Mouse (Mus musculus) granulocyte monocyte progenitor cell, adult 5-6 weeks (primary cell): Measurements from ENCODE around the gene Foxn4. TPM values are rescaled to one million over a fixed set of nuclear protein-coding genes. Genes with fewer than 3 reads are reported as not detected.
A peak's percentile ranks its signal among the peaks of the same experiment; 100 is the strongest.

Experiments
- ATAC-seq: replicated peaks from 2 replicates; pipeline ENCODE4 v1.8.0; 2016; ENCODE audit warnings: mild to moderate bottlenecking, moderate TSS enrichment, inconsistent platforms; ENCODE audit not compliant: poor library complexity, severe bottlenecking
- total RNA-seq, 2 experiments: library from RNA; stranded (forward) in 1 of 2; stranded (reverse) in 1 of 2; fragments of 200-712, 200-1000 nt in 1 of 2; fragments of >200 nt in 1 of 2; fragmentation: Nextera tagmentation in 1 of 2; gene quantifications; 2 replicates each; pipeline ENCODE4 v1.2.3; 2014 to 2017

Gene Foxn4
- not detected in 2 replicates for total RNA-seq (2014; fragmentation: Nextera tagmentation)
- not detected in 2 replicates for total RNA-seq (2017)

- ATAC-seq = no peak
Observed at GRCm38 (mm10) chr5:114273693-114274402, at the start of gene Foxn4. Foxn4 (minus strand) TSS chr5:114273807.

DNA sequence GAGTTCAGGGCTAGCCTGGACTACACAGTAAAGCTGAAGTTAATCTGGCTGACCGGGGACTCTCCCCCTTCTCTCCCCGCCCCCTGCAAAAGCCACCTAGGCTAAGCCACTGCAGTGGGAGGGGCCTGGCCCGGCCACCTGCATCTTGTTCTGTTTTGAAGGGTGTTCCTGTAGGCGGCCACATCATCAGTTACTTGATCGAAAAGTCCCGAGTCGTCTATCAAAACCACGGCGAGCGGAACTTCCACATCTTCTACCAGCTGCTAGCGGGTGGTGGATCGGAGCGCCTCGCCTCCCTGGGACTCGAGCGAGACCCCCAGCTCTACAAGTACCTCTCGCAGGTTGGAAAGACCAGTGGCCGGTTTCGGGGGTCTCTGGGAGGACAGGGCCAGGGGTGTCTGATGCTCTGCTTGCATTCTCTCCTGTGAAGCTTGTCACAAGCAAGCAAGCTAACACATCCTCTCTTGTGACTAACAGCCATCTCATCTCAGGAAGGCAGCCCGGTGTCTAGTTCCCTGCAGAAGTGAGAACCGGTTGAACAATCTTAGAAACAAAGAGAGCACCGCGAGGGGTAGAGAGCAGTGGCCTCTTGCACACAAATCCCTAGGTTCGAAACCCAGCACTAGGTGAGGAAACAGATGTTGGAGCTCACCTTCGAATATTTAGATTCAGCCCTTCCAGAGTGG lies 49.6 kb upstream of the Foxn4 start:
- ATAC-seq = peak; percentile 54

DNA sequence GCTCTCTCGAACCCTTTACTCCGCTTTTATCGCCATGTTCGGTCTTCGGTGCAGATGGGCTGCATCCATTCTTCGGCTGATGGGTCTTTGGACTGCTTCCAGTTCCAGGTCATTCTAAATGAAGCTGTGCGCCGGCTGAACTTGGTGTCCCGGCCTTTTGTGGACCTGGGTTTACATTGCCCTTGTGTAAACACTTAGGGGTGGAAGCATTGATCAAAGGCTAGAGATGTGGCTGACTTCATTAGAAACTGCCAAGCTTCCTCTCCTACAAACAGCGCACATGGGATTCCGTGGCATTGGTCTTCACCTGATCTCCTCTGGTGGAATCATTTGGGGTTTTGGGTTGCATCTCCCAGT lies 36.1 kb upstream of the Foxn4 start:
- no peak for ATAC-seq

GRCm38 (mm10) chr5:114308765-114309679 lies 35.4 kb upstream of the Foxn4 start:
- ATAC-seq = peak; percentile 37; the same call in 1 of the 2 replicates

DNA sequence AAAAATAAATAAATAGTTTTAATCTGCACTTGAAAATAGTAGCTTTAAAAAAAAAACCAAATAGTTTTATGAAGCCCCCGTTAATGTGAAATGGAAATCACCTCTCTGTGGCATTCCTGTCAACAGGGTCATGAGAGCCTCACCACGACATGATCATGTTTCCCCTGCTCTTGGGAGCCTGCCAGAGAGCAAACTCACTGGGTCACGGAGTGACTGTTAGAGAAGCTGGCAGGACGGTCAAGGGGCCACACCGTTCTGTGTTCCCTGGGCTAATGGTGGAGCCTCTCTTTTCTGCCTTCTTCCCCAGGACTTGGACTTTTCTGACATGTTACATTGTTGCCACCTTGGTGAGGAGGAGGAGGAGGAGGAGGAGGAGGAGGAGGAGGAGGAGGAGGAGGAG lies 32.9 kb upstream of the Foxn4 start:
- no peak for ATAC-seq

DNA sequence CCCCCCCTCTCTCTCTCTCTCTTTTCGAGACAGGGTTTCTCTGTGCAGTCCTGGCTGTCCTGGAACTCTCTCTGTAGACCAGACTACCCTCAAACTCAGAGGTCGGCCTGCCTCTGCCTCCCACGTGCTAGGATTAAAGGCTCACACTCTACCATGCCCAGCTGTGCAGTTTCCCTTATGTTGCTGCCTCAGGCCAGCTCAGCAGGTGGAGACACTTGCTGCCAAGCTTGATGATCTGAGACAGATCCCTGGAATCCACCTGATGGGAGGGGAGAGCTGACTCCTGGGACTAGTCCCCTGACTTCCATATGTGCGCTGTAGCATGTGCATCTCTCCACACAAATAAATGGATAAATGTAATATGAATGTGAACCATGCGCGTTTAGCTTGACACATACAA lies 29.6 kb upstream of the Foxn4 start:
- no peak for ATAC-seq

GRCm38 (mm10) chr5:114299883-114300610 lies 26.4 kb upstream of the Foxn4 start:
- ATAC-seq = no peak

DNA sequence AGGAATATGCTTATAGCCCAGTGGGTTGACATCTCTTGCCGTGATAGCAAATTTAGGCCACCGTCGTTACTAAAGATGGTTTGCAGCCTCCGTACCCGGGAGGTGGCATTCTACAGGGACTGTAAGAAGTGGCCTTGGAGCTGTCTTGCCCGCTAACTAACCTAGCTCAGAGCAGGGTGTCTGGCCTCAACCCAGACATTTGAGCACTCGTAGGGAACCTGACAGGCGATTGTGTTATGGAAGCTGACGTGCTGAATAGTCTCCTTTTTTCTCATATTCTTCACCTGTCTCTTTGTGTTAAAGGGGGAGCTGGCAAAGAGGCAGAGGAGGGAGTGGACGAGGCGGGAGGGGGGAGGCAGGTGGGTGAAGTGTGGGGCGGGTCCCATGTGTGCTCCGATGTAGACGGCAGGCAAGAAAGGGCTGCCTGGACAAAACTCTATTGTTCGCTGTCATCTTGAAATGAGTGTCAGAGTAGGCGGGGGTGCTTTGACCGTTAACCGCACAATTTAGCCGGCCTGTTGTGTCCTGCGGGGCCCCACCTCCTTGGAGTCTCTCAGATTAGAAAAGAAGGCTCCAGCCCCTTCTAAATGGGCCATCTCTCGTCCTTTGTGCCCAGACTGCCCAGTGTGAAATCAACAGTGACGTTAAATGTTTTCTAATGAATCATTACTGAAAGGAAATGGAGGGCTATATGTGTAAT lies 25.7 kb upstream of the Foxn4 start:
- ATAC-seq = no peak

- ATAC-seq = no peak
Observed at GRCm38 (mm10) chr5:114298212-114298894, 24.7 kb upstream of the Foxn4 start.

- 0 out of 2 replicates have a peak, but pooled peaks have one; percentile 20 for ATAC-seq
Observed at GRCm38 (mm10) chr5:114296693-114297631, 23.4 kb upstream of the Foxn4 start.

DNA sequence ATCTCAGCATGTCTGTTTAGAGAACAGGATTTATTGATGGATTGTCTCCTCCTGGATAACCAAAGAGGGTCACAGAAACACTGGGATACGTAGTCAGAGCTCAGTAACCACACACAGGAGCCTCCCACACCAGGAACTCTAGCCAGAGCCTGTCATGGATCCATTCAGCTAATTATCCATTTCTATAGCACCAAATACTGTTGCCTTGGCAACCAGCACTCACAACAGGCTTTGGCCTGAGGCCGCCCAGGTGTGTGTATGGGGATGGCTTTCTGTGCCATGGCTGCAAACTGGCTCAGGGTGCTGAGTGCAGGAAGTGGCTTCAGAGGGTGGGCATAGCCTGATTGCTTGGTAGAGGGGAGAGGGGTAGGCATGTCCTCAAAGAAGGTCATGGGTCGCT lies 16.4 kb upstream of the Foxn4 start:
- no peak for ATAC-seq

DNA sequence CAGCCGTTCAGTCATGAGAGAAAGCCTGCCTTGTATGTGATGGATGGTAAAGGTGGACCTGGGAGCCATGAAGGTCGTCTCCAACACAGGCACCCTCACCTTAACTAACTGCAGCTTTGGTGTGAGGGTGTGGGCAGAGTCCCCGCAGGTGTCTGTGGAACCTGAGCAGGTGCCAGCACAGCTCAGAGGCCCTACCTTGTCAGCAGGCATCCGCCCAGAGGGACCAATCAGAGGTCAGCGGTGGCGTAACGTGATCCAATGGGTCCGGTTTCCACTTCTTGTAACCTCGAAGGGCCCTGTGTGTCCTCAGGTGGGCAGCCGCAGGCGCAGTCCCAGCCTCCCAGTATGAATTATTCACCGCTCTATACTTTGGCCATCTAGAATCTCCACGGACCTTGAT lies 15.3 kb upstream of the Foxn4 start, which contains the start of gene Myo1h:
TSS of gene Myo1h (plus strand) at position 293 of the 400 bp plus-strand sequence.
- no peak for ATAC-seq

DNA sequence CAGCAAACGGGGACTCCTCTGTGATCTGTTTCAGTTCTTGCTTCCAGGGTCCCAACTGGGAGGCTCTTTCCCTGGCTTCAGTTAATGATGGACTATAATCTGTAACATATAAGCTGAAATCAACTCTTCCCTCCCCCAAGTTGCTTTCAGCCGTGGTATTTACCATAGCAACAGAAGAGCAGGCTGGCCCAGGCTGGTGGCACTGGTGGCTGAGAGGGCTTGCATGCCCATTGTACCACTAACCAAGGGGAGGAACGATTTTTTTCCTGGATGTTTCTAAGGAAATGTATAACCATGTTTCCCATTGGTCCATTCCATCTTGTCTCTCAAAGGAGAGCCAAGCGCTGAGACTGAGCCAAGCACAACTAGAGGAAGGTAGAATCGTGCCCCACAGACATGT lies 14.8 kb upstream of the Foxn4 start:
- ATAC-seq = no peak

GRCm38 (mm10) chr5:114286872-114287571 lies 13.4 kb upstream of the Foxn4 start:
- no peak for ATAC-seq

DNA sequence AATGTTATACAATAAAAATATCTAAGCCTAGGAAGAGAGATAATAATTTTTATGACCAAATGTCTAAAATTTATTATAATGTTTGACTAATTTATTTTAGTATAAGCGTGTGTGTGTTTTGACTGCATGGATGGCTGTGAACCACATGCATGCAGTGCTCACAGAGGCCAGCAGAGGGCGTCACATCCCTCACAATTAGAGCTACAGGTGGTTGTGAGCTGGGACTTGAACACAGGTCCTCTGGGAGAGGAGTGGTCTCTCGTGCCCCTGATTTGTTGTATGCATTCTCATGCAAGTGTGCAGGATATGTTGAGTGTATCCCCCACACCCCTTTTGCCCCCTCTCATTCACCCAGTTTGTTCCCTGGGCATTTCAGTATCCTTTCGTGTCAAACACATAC lies 12.5 kb upstream of the Foxn4 start:
- no peak for ATAC-seq

- ATAC-seq = no peak
Observed at GRCm38 (mm10) chr5:114285398-114285700, 11.7 kb upstream of the Foxn4 start.

DNA sequence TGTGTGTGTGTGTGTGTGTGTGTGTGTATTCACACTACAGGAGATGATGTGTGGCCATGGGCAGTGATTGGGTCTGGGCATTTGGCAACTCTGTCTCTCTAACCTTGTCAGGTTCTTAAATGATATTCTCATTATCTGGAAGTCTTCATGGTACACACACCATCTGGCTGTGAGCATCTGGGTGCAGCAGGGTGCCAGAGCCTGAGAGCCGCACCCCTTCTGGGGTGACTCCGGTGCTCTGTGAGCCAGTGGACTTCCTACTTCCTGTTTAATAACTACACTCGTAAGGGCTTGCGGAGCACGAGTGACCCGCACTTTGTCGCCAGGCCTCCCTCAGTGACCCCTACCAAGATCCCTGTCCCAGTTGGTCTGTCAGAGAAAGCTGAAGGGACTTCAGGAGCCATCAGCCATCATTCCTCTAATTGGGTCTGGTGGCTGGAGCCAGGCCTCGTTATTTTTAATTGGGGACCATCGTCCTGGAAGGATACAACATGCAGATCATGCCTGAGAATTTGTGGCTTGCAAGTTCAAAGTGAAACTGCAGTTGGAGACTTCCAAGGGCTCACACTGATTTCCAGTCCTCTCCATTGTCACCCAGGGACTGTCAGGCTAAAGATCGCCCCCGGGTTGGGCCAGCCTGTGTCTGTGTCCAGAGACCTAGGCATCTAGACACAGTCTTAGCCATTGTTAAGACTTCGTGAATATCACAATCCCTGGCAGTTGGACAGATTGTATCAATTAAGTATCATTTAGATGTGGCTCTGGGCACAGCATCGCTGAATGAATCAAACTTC lies 11.2 kb upstream of the Foxn4 start:
- no peak for ATAC-seq
